Mouse (Mus musculus) 416B (cell line): Measurements from ENCODE around the gene Pde4d.

Experiments
- DNase-seq: peaks from one replicate; pipeline ENCODE4 v3.0.0; 2011; ENCODE audit warnings: low read depth

Gene Pde4d

GRCm38 (mm10) chr13:109242456-109243050 lies 792.8 kb downstream of the Pde4d start:
- DNase-seq = peak; percentile 70

GRCm38 (mm10) chr13:109243160-109243559 lies 793.4 kb downstream of the Pde4d start:
- DNase-seq = peak; percentile 84

GRCm38 (mm10) chr13:109247061-109247460 lies 797.3 kb downstream of the Pde4d start:
- no peak for DNase-seq

GRCm38 (mm10) chr13:109249315-109249714 lies 799.6 kb downstream of the Pde4d start:
- peak; percentile 15 for DNase-seq

- no peak for DNase-seq
These were observed 805.9 kb downstream of the Pde4d start for GRCm38 (mm10) chr13:109255634-109256033.

- peak; percentile 66 for DNase-seq
These were observed 810.6 kb downstream of the Pde4d start for GRCm38 (mm10) chr13:109260220-109260795.

GRCm38 (mm10) chr13:109260796-109261516 lies 811.2 kb downstream of the Pde4d start:
- DNase-seq = no peak

- peak; percentile 85 for DNase-seq
These were observed 812.0 kb downstream of the Pde4d start for GRCm38 (mm10) chr13:109261642-109262220.

- peak; percentile 71 for DNase-seq
These were observed 812.8 kb downstream of the Pde4d start for GRCm38 (mm10) chr13:109262501-109262900.

- DNase-seq = peak; percentile 82
These were observed 814.1 kb downstream of the Pde4d start for GRCm38 (mm10) chr13:109263833-109264232.

GRCm38 (mm10) chr13:109268253-109268652 lies 818.5 kb downstream of the Pde4d start:
- peak; percentile 33 for DNase-seq

GRCm38 (mm10) chr13:109268659-109269322 lies 819.0 kb downstream of the Pde4d start:
- no peak for DNase-seq

- no peak for DNase-seq
These were observed 825.1 kb downstream of the Pde4d start for GRCm38 (mm10) chr13:109274869-109275268.

- DNase-seq = peak; percentile 62
These were observed 828.0 kb downstream of the Pde4d start for GRCm38 (mm10) chr13:109277792-109278191.

GRCm38 (mm10) chr13:109278504-109278912 lies 828.8 kb downstream of the Pde4d start:
- no peak for DNase-seq

- DNase-seq = no peak
These were observed 829.5 kb downstream of the Pde4d start for GRCm38 (mm10) chr13:109279211-109279610.

- DNase-seq = no peak
These were observed 830.7 kb downstream of the Pde4d start for GRCm38 (mm10) chr13:109280433-109280832.

- DNase-seq = no peak
These were observed 837.7 kb downstream of the Pde4d start for GRCm38 (mm10) chr13:109287465-109287864.

- DNase-seq = no peak
These were observed 841.2 kb downstream of the Pde4d start for GRCm38 (mm10) chr13:109290922-109291321.

GRCm38 (mm10) chr13:109293011-109293410 lies 843.3 kb downstream of the Pde4d start:
- no peak for DNase-seq

GRCm38 (mm10) chr13:109296347-109297037 lies 846.7 kb downstream of the Pde4d start:
- no peak for DNase-seq

- peak; percentile 90 for DNase-seq
These were observed 849.1 kb downstream of the Pde4d start for GRCm38 (mm10) chr13:109298852-109299251.
